Mouse (Mus musculus) spleen, adult 2 months (tissue): ENCODE measurements around the gene Cd247.

Source experiments
- CTCF ChIP-seq: fragments of 200-500 bp; IDR thresholded peaks from 2 replicates; pipeline ENCODE4 v1.5.1; 2011; ENCODE audit warnings: mild to moderate bottlenecking, inconsistent platforms; ENCODE audit not compliant: insufficient read depth, insufficient read length, insufficient replicate concordance; ENCODE audit errors: extremely low read depth
- POLR2A ChIP-seq: fragments of 200-500 bp; IDR thresholded peaks from 2 replicates; pipeline ENCODE4 v1.6.1; 2011; ENCODE audit warnings: low read depth, low read length, inconsistent platforms

GRCm38 (mm10) chr1:165837546-165837945 is 49.1 kb downstream of the Cd247 start:
- no peak for TF ChIP-seq CTCF
- TF ChIP-seq POLR2A: no peak
